Mouse (Mus musculus): Measurements from ENCODE around the gene Prkg1. TPM values are rescaled to one million over a fixed set of nuclear protein-coding genes. Genes with fewer than 3 reads are reported as not detected.
"Not testable (repeated sequence)": the region's sequence is repeated elsewhere in the genome, so short reads cannot be mapped to it uniquely, and the experiment has no call there.

Gene Prkg1
- polyA plus RNA-seq, 1 experiment, result 7.3 TPM

GRCm38 (mm10) chr19:31361161-31361560 lies 403.7 kb downstream of the Prkg1 start:
- Histone ChIP-seq H3K4me1 (ENCODE audit: control insufficient read depth, insufficient read depth, low read length) (no peaks in the 10 kb centered on the region), H3K4me3 (replicated peaks; ENCODE audit: insufficient read depth, low read depth, low read length) (no peak overlapping the region), H3K27ac (ENCODE audit: insufficient read depth, low read length) (no peak overlapping the region), H3K27me3 (ENCODE audit: control insufficient read depth, insufficient read depth, low read length) (no peaks in the 10 kb centered on the region; the same call in 1 of the 2 replicates)
- peak; percentile 29 to 42 for DNase-seq
- TF ChIP-seq POLR2A (IDR thresholded peaks at IDR 0.05; ENCODE audit: borderline replicate concordance, insufficient read depth, low read length) (no peak), CTCF (IDR thresholded peaks at IDR 0.05; ENCODE audit: borderline replicate concordance, insufficient read depth, low read depth, low read length) (no peak)
- 9% methylated on average over 3 of the region's 3 CpGs for WGBS

- TF ChIP-seq POLR2A (IDR thresholded peaks at IDR 0.05; ENCODE audit: borderline replicate concordance, insufficient read depth, low read length) (no peak), CTCF (IDR thresholded peaks at IDR 0.05; ENCODE audit: borderline replicate concordance, insufficient read depth, low read depth, low read length) (no peak)
- WGBS, result 37% methylated on average over 1 of the region's 1 CpGs
- no peak for DNase-seq
- H3K27ac ChIP-seq (ENCODE audit: insufficient read depth, low read length), result no peak overlapping the region
- H3K4me1 ChIP-seq (ENCODE audit: control insufficient read depth, insufficient read depth, low read length), result no peaks in the 10 kb centered on the region
- no peaks in the 10 kb centered on the region for H3K27me3 ChIP-seq (ENCODE audit: control insufficient read depth, insufficient read depth, low read length)
- no peak overlapping the region for H3K4me3 ChIP-seq (replicated peaks; ENCODE audit: insufficient read depth, low read depth, low read length)
Observed at GRCm38 (mm10) chr19:31354959-31355358, 409.9 kb downstream of the Prkg1 start.

- not testable (repeated sequence) for H3K4me3 ChIP-seq (replicated peaks; ENCODE audit: insufficient read depth, low read depth, low read length); H3K27ac ChIP-seq (ENCODE audit: insufficient read depth, low read length); DNase-seq; H3K4me1 ChIP-seq (ENCODE audit: control insufficient read depth, insufficient read depth, low read length); H3K27me3 ChIP-seq (ENCODE audit: control insufficient read depth, insufficient read depth, low read length)
Observed at GRCm38 (mm10) chr19:31352784-31353183, 412.0 kb downstream of the Prkg1 start.

- H3K27ac ChIP-seq (ENCODE audit: insufficient read depth, low read length), result no peak overlapping the region
- no peaks in the 10 kb centered on the region for H3K27me3 ChIP-seq (ENCODE audit: control insufficient read depth, insufficient read depth, low read length)
- no peak overlapping the region for H3K4me3 ChIP-seq (replicated peaks; ENCODE audit: insufficient read depth, low read depth, low read length)
- no peak for DNase-seq
- WGBS, result 18% methylated on average over 3 of the region's 3 CpGs
- TF ChIP-seq POLR2A (IDR thresholded peaks at IDR 0.05; ENCODE audit: borderline replicate concordance, insufficient read depth, low read length), result no peak
- no peak for TF ChIP-seq CTCF (IDR thresholded peaks at IDR 0.05; ENCODE audit: borderline replicate concordance, insufficient read depth, low read depth, low read length)
- H3K4me1 ChIP-seq (ENCODE audit: control insufficient read depth, insufficient read depth, low read length), result no peaks in the 10 kb centered on the region
Observed at GRCm38 (mm10) chr19:31351796-31352195, 413.0 kb downstream of the Prkg1 start.

GRCm38 (mm10) chr19:31342150-31342549 lies 422.7 kb downstream of the Prkg1 start:
- Histone ChIP-seq H3K4me3 (replicated peaks; ENCODE audit: insufficient read depth, low read depth, low read length) (no peak overlapping the region), H3K4me1 (ENCODE audit: control insufficient read depth, insufficient read depth, low read length) (no peaks in the 10 kb centered on the region), H3K27me3 (ENCODE audit: control insufficient read depth, insufficient read depth, low read length) (no peaks in the 10 kb centered on the region), H3K27ac (ENCODE audit: insufficient read depth, low read length) (no peak overlapping the region)
- 21% methylated on average over 4 of the region's 4 CpGs for WGBS
- TF ChIP-seq CTCF (IDR thresholded peaks at IDR 0.05; ENCODE audit: borderline replicate concordance, insufficient read depth, low read depth, low read length), result peak; percentile 61; the same call in 1 of the 2 replicates
- TF ChIP-seq POLR2A (IDR thresholded peaks at IDR 0.05; ENCODE audit: borderline replicate concordance, insufficient read depth, low read length), result no peak
- peak; percentile 7 to 10 for DNase-seq

GRCm38 (mm10) chr19:31340898-31341297 lies 423.9 kb downstream of the Prkg1 start:
- H3K27ac ChIP-seq (ENCODE audit: insufficient read depth, low read length), result no peak overlapping the region
- no peaks in the 10 kb centered on the region for H3K27me3 ChIP-seq (ENCODE audit: control insufficient read depth, insufficient read depth, low read length)
- TF ChIP-seq POLR2A (IDR thresholded peaks at IDR 0.05; ENCODE audit: borderline replicate concordance, insufficient read depth, low read length) (no peak), CTCF (IDR thresholded peaks at IDR 0.05; ENCODE audit: borderline replicate concordance, insufficient read depth, low read depth, low read length) (no peak)
- 20% methylated on average over 1 of the region's 1 CpGs for whole genome bisulfite sequencing
- H3K4me1 ChIP-seq (ENCODE audit: control insufficient read depth, insufficient read depth, low read length), result no peaks in the 10 kb centered on the region
- DNase-seq, result no peak
- H3K4me3 ChIP-seq (replicated peaks; ENCODE audit: insufficient read depth, low read depth, low read length), result no peak overlapping the region

- TF ChIP-seq CTCF (IDR thresholded peaks at IDR 0.05; ENCODE audit: borderline replicate concordance, insufficient read depth, low read depth, low read length) (no peak), POLR2A (IDR thresholded peaks at IDR 0.05; ENCODE audit: borderline replicate concordance, insufficient read depth, low read length) (no peak)
- WGBS, result 80% methylated on average over 5 of the region's 5 CpGs
- Histone ChIP-seq H3K4me3 (replicated peaks; ENCODE audit: insufficient read depth, low read depth, low read length) (no peak overlapping the region), H3K27me3 (ENCODE audit: control insufficient read depth, insufficient read depth, low read length) (no peaks in the 10 kb centered on the region), H3K27ac (ENCODE audit: insufficient read depth, low read length) (no peak overlapping the region), H3K4me1 (ENCODE audit: control insufficient read depth, insufficient read depth, low read length) (no peaks in the 10 kb centered on the region)
- no peak for DNase-seq
Observed at GRCm38 (mm10) chr19:31338355-31339101, 426.3 kb downstream of the Prkg1 start.

GRCm38 (mm10) chr19:31337863-31338217 lies 427.0 kb downstream of the Prkg1 start:
- no peak for DNase-seq
- H3K4me1 ChIP-seq (ENCODE audit: control insufficient read depth, insufficient read depth, low read length), result no peaks in the 10 kb centered on the region
- TF ChIP-seq CTCF (IDR thresholded peaks at IDR 0.05; ENCODE audit: borderline replicate concordance, insufficient read depth, low read depth, low read length) (no peak), POLR2A (IDR thresholded peaks at IDR 0.05; ENCODE audit: borderline replicate concordance, insufficient read depth, low read length) (no peak)
- 81% methylated on average over 6 of the region's 6 CpGs for WGBS
- no peaks in the 10 kb centered on the region for H3K27me3 ChIP-seq (ENCODE audit: control insufficient read depth, insufficient read depth, low read length)
- no peak overlapping the region for H3K27ac ChIP-seq (ENCODE audit: insufficient read depth, low read length)
- H3K4me3 ChIP-seq (replicated peaks; ENCODE audit: insufficient read depth, low read depth, low read length), result no peak overlapping the region

All from cerebellum, adult 2 months (tissue).